Mouse (Mus musculus) spleen, adult 18-20 months (tissue): Measurements from ENCODE around the gene Lrrc1.

Experiments used
- DNase-seq, 2 experiments: peaks; one replicate each; pipeline ENCODE4 v3.0.0; 2022; ENCODE audit warnings: mixed read lengths in 2 of 2

Gene Lrrc1

DNA sequence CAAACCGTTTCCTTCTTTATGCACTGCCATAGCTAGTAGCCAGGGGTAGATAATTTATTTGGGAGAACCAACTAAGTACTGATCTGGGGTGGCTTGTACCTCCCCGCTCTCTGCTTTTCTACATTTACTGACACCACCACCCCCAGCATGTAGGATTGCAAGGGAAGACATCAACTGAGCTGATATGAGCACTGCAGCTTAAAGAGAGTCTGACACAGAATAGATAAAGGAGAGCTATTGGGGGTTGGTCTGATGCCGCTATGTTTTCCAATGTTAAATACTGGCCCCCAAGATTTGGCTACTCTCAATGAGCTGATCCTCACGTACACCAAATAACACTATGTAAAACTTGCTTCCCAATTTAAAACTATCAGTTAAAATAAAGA lies 124.5 kb downstream of the Lrrc1 start:
- no peak for DNase-seq

GRCm38 (mm10) chr9:77419501-77420199 lies 125.0 kb downstream of the Lrrc1 start:
- DNase-seq, result no peak

GRCm38 (mm10) chr9:77418800-77419199 lies 125.9 kb downstream of the Lrrc1 start:
- no peak for DNase-seq

DNA sequence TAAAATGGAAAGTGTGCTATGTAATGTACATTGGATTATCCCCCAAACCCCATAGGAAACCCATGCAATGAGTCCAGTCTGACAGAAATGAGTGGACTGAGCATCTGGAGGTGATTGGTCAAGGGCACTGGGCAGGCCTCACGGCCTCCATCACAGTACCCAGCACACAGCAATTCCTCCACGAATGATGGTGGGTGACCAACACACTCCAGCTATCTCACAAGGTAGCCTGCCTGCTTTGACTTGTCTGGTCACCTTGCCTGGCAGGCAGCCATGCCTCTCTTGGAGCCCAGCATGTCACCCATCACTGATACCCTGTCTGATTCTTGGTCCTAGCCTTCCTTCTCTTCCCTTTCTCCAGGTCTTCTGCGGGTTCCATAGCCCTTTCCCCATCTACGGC lies 128.2 kb downstream of the Lrrc1 start:
- no peak for DNase-seq

- no peak for DNase-seq
Measured at GRCm38 (mm10) chr9:77416002-77416401, 128.7 kb downstream of the Lrrc1 start.

DNA sequence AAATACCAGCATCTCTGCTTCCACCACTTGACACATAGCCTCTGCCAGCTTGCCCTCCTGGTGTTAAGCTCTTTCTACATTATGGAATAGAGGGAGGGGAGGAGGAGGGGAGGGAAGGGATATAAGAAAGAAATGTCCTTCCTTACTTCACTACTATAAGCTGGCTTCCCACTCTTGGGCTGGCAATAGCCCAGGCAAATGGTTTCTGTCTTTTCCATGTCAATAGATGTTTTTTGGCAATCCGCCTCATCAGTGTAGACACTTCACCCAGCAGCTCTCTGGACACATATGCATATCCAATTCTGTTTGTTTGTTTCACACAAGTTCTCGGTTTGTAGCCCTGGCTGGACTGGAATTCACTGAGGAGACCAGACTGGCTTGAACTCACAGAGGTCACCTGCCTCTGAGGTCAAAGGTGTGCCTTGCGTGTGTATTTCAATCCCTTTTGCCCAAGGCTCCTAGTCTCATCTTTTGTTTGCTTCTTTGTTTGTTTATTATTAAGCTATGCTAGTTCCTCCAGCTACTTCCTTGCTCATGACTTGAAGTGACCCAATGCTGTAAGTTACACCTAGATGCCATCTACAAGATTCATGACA lies 132.7 kb downstream of the Lrrc1 start:
- DNase-seq, result no peak

DNA sequence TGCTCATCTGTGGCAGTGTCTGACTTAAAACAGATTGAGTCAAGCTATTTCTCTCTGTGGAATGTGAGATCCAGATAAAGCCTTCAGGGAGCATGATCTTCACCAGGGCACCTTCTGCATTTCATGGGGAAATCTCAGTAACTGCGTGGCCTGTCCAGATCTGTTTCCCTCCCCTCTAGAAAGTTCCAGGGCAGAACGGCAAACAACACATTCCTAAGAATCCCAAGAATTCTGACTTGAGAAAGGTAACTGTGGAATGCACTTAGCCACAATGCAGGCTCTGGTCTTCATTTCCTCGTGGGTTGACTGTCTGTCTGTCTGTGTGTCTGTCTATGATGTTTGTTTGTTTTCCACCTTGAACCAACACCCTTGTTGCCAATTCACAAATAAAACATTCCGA lies 133.7 kb downstream of the Lrrc1 start:
- DNase-seq, result no peak

DNA sequence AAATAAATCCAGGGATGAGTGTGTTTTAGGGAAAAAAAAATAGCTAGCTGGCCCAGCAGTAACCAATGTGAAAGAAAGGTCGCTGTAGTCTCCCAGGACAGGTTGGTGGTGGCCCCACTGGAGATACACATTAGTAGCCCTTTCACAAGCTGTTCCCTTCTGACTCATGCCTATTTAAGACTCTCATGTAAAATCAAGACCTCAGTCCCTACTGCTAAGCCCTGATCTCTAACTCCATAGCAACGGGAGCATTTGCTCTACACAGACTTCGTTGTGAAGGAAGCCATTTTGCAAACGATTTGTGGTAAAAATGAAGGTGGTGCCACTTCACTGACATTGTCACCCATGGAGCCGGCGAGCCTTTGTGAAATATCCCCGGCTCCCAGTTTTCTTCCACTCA lies 134.1 kb downstream of the Lrrc1 start:
- no peak for DNase-seq

DNA sequence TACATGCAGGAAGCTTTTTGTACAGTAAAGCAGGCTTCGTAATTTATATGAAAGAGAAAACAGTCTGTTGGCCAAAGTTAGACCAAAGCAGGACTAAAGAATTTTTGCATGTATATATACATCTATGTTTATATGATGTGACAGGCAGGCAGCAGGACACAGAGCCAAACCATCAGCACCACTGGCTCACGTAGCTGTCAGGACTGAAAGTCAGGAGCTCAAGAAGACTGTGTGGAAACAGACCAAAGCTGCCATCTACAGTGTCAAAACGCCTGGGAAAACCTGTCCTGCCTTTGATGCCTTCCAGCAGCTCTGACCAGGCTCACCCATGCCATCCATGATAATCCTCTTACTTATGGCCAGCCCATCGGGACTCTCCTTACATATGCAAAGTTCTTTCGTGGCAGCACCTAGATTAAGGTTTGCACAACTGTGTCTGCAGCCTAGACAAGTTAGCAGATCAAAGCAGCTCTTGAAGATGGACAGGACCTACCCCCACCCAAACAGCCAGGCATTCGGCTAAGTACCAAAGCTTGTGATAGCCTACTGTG lies 136.5 kb downstream of the Lrrc1 start:
- DNase-seq, result no peak

GRCm38 (mm10) chr9:77406906-77407305 lies 137.8 kb downstream of the Lrrc1 start:
- DNase-seq, result no peak

- DNase-seq, result no peak
Measured at GRCm38 (mm10) chr9:77404458-77404857, 140.2 kb downstream of the Lrrc1 start.

- no peak for DNase-seq
Measured at GRCm38 (mm10) chr9:77403961-77404360, 140.7 kb downstream of the Lrrc1 start.

DNA sequence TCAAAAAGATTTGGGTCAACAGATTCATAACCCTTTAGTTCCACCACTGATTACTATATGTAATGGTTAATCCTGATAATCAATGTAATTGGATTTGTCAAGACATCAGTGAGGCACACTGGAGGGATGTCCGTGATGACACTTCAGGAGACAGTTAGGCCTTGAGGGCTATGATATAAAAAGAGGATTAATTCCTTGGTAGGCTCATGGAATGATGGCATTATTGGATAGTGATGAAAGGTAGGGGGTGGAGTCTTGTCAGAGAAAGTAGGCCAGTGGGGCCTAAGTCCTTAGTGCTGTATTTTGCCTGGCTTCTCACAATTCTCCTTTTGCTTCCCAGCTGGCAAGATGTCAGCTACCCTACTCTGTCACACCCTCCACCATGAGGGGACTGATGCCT lies 141.7 kb downstream of the Lrrc1 start:
- DNase-seq, result no peak

DNA sequence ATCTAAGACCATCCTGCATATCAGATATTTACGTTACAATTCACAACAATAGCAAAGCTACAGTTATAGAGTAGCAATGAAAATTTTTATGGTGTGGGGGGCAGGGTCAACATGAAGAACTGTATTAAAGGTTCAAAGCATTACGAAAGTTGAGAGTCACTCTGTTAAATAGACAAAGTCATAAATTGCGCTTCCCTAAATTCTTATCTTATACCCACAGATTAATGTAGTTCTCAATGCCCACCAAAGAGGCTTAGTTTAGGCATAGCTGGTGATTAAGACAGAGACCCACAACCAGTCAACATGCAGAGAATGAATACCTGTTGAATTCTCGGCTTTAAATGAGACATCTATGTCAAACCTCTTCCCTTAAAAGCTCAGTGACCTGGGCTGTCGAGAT lies 144.9 kb downstream of the Lrrc1 start:
- no peak for DNase-seq

DNA sequence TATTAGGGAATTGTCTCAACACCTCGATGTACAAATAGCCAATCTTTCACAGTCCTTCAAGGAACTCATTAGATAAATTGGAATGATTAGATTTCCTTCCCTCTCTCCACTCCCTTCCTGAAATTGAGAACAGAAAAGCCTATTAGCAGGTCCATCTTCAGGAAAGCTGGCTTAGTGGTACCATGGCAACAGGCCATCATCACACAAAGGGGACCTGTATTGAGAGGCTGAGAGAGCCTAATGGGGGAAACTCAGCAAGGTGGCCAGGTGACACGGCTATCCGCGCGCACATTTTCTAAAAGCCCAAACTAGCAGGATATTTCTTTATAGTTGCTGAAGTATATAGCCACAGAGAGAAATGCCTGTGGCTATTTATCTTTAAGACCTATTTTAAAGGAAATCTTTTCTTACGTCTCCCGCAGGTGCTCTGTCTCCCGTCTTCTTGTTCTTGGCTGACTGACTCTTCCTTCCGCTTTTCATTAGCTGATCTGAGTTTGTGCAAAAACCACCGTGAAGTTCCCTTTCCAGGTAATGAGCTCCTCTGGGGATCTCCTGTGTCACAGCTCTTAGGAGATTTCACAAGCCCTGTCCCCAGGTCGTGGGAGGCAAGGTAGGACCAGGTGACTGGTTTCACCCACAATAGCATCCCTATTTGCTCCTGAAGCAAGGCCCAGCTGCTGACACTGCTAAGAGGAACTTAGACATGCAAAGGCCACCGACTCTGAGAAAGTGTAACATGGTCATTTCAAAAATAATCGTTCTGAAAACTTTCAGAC lies 145.6 kb downstream of the Lrrc1 start:
- DNase-seq, result no peak

DNA sequence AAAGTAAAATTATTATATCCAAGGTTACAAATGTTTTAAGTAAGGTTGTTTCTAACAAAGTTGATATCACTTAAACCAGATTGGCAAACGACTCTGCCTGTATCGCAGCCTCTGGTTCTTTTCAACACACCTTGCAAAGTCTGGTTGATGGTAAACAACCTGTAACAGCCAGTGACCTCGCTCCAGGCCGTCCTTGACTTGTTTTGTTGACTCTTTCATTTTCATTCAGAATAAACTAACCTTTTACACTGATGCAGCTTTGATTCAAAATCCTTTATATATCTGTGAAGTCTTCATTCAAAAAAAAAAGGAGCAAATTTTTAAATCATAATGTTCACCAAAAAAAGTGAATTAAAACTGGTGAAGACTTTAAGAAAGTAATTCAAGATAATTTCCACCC lies 147.6 kb downstream of the Lrrc1 start:
- DNase-seq, result no peak

DNA sequence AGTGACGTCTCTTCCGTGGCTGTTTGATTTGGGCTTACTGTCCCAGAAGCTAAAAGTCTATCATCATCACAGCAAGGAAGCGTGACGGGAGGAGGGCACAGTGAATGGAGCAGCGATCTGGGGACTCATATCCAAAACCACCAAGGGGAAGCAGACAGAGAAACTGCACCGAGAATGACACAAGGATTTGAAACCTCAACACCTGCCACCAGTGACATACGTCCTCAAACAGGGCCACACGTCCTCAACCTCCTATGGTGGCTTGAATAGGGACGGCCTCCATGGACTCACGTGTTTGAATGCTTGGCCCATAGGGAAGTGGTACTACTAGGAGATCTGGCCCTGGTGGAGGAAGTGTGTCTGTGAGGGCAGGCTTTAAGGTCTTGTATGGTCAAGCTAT lies 153.4 kb downstream of the Lrrc1 start:
- DNase-seq, result no peak

DNA sequence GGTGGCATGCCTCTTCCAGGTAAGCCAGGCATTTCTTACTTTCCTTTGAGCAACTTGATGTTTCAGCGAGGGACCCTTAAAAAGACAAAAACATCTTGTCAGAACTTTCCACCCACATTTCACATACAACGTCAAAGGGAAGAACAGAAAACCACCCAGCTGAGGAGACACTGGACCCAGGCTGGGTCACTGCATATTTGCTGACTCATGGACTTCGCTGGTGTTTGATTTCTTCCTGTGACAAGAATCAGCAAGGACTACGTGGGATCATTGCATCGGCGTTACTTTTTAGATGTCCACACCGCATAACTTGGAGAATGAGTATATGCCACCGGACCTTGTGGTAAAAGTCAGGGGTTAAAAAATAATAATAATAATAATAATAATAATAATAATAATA lies 155.7 kb downstream of the Lrrc1 start:
- DNase-seq, result no peak

GRCm38 (mm10) chr9:77386751-77387150 lies 157.9 kb downstream of the Lrrc1 start:
- DNase-seq, result no peak

GRCm38 (mm10) chr9:77385611-77386010 lies 159.1 kb downstream of the Lrrc1 start:
- DNase-seq, result no peak

- DNase-seq, result no peak
Measured at GRCm38 (mm10) chr9:77384651-77385050, 160.0 kb downstream of the Lrrc1 start.

GRCm38 (mm10) chr9:77383951-77384350 lies 160.7 kb downstream of the Lrrc1 start:
- DNase-seq, result no peak

- no peak for DNase-seq
Measured at GRCm38 (mm10) chr9:77382514-77382913, 162.2 kb downstream of the Lrrc1 start.

DNA sequence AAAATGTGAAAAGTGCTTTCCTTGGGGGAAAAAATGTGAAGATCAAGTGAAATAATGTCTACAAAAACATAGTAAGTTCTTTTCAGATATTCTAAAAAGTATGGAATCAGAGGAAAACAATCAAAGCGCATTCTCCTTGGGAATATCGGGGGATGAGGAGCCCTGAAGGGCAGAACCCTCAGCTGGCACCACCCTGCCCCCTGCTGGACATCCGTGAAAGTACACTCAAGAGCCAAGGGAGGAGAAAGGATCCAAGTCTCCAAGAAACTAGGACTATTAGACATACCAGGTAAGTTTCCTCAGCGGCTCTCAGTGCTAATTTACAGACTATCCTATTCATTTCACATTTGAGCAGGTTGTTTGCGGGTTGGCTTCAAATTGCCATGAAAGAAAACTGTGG lies 163.1 kb downstream of the Lrrc1 start:
- peak in 1 of 2 experiments; percentile 45 for DNase-seq
